Mouse (Mus musculus): ENCODE data around the gene Cdc26.

Cdc26 gene

DNA sequence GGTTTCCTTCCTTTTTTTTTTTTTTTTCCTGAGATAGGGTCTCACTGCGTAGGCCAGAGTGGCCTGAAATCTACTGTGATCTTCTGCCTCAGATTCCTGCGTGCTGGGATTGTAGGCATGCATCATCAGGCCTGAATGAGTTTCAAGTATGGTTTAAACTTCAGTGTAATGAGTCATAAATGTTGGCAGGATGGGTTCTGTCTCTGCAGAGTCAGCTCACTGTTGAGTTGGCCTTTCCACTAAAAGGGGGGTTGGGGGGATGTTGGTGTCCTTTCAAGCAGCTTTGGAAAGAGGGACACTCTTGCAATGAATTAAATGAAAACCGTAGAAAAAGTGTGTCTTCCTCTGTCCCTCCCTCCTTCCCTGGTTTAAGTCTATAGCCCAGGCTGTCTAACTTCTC is 9.5 kb downstream of the Cdc26 start:
- no peak for DNase-seq (ENCODE audit: low read depth)

DNA sequence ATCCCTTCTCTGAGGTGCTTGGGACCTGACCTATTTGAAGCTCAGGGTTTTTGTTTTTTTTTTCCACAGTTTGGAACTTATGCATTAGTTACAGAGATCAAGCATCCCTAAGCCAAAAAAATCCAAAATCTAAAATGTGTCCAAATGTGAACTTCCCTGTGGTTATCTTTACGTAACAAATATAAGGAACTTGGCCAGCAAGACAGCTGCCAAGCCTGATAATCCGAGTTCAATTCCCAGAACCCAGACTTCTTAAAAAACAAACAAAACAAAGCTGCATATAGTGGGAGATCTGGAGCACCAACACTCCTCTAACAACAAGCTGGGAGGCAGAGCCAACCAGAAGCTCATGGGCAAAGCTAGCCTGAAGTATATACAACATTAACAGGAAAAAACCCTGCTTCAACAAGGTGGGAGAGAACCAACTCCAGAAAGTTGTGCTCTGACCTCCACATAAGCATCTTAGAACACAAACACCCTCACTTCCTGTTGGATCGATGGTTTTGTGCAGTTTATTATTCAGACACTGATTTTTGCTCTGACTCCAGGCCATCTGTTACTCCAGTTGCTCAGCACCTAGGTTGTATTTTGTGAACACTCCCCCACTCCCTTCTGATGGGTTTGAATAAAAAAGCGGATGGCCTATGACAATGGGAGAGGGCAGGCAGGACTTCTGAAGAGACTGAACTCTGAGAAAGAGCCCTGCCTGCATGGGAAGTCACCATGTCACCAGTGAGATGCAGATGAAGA is 10.7 kb downstream of the Cdc26 start:
- no peak for DNase-seq (ENCODE audit: low read depth)

DNA sequence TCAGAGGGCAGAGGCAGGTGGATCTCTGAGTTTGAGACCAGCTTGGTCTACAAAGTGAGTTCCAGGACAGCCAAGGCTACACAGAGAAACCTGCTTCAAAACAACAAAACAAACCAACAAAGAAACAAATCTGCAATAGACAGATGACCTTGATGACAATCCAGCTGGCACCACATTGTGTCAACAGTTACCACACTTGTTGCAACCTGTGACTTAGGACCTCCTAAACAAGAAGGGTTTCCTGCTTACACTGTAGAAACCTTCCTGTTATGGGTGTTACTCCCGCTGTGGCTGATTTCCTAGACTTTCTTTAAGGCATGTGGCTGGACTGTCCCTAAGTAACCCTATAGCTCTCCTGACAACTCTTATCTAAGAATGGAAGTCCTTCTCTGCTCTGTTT is 12.6 kb downstream of the Cdc26 start:
- DNase-seq (ENCODE audit: low read depth): no peak

DNA sequence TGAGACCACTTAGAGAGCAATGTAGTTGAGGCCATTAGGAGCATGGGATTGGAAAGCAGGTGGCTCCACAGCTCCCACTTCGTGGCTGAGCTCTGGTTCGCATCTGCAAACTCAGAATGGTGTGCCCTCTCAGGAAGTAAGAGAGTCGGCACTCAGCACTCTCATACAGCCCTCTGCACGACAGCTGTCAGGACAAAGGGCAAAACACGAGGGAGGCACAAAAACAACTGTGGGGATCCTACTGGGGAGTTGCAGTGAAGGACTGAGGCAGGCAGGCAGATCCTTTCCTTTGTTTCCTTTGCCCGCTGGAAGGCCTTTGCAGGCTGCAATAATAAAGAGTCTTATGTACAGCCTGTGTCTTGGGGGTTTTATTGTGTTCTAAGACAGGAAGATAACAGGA is 15.0 kb downstream of the Cdc26 start:
- DNase-seq (ENCODE audit: low read depth): no peak

DNA sequence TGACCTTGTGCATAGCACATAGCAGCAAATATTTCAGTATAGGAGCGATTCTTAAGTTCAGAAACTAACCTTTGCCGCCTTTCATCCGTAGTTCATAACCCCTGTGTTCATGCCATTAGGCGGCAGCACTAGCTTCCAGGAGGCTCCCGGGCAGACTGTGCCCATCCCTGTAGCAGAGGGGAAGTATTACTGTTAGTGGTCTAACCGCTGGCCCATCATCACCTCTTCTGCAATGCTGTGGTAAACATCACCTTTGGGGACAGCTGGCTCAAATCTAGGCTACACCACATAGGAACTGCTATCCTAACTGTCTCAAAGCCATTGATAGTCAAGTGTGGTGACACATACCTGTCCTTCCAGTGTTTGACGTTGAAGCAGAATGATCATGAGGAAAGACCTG is 16.6 kb downstream of the Cdc26 start:
- no peak for DNase-seq (ENCODE audit: low read depth)

DNA sequence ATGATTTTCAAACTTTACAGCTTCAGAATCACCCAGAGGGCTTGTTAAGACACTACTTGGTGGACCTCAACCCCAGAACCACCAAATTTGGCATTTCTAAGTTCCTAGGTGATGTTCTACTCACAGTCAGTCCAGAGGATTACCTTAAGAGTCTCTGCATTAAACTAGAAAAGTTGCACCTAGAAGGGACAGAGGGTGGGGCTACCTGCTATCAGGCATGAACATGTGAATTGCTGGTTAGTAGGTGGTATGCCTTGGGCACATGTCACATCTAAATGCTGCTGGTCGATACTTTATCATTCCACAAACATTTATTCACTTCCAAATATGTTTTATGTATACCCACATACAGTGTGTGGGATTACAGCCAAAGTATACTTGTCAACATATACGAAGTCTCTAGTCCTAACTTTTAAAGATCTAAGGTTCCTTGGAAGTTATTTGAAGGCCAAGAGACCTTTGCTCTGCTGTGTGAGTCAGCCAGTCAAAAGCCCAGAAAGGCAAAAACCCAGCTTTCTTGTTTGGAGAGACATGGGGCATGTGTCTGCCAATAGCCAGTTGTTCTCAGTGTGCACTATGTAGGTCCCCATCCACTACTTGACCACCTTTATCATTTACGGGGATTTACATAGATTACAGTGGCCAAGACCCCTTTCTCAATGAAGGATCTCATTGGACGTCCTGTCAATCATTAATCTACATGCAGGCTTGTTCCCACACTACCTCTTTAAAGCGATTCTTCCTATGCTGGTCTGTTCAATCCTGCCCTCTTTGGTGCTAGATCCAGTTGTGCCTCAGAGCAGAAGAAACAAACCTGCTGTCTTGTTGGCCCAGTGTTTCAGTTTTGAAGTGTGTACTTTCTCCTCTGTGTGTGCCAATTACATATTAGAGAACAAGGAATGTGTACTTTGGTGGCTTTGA is 18.6 kb downstream of the Cdc26 start:
- DNase-seq (ENCODE audit: low read depth): no peak

DNA sequence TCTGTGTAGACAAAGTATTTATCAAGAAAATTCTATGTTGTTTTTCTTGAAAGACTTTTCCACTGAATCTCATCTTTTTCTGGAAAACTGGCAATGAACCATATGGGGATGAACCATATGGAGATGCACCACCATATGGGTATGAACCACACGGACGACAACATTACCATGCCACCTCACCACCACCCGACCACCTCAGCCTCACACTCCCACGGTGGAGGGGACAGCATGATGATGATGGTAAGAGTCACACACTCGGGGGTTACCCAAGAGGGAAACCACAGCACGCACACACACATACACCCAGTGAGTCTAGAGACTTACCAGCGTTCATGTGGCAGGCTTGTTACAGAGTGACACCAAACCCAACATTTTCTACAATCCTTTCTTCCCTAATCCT is 23.0 kb downstream of the Cdc26 start:
- no peak for DNase-seq (ENCODE audit: low read depth)

DNA sequence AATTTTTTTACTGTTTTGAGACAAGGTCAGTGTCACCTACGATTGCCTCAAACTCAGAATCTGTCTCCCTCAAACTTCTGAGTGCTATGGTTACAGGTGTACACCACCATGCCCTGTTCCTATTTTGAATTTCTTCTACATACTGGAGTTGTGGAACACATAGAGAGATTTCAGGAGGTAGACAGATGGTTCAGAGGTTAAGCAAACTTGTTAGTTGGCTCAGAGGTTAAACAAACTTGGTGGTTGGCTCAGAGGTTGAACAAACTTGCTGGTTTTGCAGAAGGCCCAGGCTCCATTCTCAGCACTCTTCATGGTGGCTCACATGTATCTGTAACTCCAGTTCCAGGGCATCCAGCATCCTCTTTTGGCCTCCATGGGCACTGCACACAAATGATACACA is 24.3 kb downstream of the Cdc26 start:
- DNase-seq (ENCODE audit: low read depth): no peak

DNA sequence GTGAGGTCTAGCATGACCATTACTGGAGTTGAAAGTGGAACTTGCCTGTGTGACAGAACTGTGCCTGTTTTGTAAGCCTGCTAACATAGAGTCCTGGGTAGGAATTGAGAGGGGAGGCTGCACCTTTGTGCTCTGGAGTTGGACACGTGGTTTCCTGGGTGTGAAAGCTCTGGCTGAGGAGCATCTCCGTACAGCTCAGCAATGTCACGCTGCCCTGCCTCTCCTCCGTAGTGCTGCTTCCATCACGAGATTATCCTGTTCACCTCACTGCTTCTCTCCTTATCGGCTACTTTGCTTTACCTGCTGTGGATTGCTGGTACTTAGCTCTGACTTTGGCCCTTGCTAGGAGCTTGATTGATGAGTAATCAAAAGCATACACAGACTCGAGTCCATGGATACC is 24.7 kb downstream of the Cdc26 start:
- no peak for DNase-seq (ENCODE audit: low read depth)

DNA sequence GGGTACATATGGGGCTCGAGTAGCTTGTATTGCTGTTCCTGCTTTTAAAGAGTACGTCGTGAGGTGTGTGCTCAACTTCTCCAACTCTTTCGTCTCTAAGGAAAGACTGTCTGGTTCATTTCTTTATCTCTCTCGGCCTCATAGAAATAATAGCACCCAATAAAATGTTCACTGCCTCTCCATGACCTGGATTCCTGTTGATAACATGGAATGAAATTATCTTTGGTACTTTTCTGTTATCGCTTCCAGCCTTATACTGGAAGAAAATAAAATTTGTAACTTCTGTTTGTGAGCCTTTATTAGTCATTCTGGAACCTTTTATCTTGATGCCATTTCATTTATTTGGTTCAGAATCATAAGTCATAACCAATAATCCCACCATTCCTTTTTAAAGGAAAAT is 25.2 kb downstream of the Cdc26 start:
- DNase-seq (ENCODE audit: low read depth): no peak

DNA sequence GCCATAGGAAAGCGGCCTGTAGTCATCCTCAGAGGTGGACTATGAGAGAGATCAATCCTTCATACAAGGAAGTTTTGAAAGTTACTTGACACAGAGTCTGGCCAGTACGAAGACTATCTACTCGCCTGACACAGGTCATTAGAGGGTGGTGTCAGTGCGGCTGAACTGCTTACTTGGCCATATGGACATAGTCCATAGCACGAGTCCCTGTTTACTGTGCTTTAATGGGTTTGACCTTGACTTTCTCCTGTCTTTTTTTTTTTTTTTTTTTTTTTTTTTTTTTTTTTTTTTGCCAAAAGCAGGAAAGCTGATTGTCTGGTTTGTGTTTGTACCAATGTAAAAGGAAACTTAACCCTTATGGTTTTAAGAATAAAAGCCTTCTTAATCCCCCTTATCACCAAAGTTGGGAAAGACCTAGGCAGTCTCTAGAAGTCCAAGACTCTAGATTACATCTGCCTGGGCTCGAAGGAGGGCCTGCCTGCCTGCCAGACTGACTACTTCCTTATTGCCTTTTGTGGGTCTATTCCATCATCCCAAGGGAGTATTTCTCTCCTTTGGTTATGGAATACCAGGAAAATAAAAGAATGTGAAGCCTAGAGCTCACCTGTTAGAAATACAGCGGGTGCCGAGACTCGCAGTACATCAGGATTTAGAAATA is 28.6 kb downstream of the Cdc26 start:
- no peak for DNase-seq (ENCODE audit: low read depth)

DNA sequence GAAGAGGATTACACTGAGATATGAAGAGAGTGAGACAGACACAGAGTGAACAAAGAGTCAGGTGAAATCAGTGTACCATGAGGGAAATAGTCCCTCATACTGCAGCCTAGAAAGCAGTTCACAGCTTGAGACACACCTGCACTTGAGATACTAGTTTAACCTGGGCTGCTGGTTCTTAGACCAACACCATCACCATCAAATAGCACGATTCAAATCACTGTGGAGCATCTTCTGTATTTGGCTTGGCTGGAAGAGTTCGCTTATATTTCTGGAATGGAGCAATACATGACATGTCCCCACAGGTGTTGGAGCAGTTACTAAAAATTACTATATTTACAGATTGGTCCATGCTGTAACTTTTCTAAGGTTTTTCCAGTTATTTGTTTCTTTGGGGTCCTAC is 32.3 kb downstream of the Cdc26 start:
- no peak for DNase-seq (ENCODE audit: low read depth)

DNA sequence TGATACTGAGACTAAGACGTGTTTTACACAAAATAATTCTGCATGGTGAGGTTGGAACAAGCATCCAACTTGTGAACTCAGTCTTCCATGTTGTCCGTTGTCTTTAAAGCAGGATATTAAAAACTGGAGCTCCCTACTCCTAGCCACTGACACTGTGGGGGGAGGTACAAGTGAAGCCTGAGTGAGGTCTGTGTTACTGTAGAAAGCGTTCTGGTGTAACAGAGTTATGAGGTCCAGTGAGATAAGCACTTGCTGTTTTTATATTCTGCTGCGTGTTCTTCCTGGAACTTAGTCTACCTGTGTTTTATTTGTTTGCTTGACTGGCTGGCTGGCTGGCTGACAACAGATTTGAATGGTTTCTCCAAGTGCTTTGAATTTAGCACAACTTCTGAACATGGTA is 34.1 kb downstream of the Cdc26 start:
- DNase-seq (ENCODE audit: low read depth): no peak

DNA sequence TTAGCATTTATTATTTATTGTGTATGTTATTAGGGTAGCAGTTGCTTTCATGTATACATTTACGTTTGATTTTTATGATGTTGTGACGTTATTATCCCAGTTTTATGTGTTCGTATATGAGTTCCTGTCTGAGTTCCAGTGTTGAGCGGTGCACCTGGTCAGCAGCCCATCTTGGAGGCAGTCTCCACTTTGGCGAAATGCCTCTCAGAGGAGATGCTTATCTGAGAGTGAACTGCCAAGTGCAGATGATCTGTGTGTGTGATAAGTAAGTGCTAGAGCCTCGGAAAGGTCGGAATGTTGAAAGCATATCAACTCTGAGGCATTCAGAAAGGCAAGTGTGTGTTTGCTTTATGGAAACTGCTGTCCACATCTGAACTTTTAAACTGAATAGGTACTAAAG is 34.8 kb downstream of the Cdc26 start:
- no peak for DNase-seq (ENCODE audit: low read depth)

DNA sequence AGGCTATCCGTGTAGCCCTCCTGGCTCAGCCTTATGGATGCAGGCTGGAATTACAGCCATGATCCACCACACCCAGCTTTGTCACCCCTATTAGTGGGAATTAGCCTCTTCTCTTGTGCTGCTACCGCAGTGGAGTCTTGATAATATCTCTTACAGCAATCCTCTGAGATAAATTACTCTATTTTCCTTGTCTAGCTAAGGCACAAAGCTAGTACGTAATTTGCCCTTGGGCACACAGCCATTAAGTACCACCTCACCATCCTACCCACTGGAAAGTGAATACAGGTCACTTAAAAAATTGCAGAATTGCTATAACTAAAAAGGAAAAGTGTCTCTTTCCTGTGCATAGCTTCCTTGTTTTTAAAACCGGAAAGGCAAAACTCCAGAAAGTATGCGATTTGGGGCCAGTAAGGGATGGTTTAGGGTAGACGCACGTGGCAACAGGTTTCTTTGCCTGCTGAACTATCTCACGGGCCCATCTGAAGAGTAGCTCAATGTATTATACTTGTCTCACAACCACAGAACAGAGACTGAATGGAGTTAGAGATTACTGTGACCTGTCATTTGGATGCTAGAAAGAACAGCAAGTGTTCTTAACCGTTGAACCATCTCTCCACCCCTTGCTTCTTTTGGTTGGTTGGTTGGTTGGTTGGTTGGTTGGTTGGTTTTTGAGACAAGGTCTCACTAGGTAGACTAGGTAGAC is 35.5 kb downstream of the Cdc26 start:
- DNase-seq (ENCODE audit: low read depth): no peak

DNA sequence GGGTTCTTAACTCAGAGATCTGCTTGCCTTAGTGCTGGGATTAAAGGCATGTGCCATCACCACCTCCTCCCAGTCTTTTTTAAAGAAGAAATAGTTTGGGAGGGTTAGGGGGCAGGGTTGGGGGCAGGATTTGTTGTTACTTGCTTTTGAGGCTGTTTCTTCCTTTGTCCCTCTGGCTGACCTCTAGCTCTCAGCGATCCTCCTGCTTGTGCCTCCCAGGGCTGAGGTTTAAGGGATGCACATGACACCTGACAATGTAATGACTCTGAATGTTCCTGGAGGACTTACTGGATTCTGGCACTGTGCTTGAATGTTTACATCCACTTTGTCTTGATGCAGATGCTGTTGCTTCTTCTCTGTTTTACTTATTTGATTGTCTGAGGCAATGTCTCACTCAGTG is 36.0 kb downstream of the Cdc26 start:
- no peak for DNase-seq (ENCODE audit: low read depth)

DNA sequence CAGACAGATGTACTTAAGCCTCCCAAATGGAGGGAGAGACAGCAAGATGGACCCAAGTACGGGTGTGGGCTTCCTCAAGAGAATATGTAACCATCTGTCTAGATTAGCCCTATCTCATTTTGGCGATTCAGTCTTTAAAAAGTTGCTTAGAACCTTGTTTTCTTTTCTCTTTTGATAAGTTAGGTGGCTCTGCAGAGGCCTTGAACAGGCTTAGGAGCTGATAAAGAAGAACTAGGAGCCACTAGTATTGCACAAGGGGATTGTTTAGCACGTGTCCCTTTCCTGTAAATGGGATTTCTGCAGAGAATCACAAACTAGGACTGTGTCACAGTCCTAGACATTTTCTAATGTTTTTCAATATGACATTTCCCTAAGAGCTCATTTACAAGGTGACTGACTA is 39.4 kb downstream of the Cdc26 start:
- no peak for DNase-seq (ENCODE audit: low read depth)

DNA sequence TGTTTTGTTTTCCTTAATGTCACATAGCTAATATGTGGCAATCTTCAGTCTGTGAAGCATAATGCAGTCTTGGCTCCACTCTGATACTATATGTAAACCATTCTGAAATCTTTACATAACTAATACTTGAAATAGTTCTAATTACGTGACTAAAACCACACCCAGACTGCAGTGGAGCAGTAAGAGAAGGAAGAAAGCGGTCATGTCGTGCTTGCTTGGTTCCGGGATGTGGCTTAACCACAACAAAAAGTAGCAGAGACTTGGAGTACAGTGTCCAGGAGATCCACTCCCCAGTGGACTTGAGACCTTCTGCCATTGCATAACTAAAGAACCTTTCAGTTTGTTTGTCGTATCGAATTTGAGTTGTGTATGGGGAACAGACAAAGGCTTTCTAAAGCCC is 40.9 kb downstream of the Cdc26 start:
- peak; percentile 25 for DNase-seq (ENCODE audit: low read depth)

DNA sequence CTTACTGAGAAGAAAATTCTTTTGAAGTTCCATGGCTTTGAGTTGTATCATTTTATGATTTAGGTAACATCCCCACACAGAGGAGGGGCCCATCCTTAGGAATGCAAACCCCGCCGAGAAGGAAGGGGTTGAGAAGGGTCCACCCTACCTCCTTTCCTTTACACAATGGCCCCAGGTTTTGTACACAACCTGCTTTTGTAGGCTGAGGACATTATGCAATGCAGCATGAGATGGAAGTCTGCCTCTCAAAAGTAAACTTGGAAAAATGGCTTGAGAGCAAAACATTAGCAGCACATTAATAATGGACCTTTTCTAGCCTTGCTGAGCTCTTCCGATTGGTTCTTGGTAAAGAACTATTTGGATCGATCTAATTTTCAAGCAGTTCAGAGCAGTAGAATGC is 42.2 kb downstream of the Cdc26 start:
- DNase-seq (ENCODE audit: low read depth): no peak

DNA sequence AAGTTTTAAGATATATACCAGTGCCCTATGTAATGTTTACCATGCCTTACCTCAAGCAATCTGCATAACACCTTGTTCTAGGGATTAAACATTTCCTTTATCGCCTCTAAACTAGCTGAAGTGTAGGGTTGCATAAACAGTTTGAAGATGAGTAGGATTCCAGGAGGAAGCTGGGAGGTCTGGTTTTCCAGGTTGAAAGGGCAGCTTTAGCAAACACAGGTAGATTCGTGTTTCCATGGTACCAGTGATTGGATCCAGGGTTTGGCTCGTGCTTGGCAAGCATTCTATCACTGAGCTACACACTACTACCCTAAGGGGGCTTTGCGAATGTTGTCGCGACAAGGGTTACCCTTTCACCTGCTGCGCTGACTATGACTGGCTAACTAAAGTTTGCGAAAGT is 44.1 kb downstream of the Cdc26 start:
- no peak for DNase-seq (ENCODE audit: low read depth)

DNA sequence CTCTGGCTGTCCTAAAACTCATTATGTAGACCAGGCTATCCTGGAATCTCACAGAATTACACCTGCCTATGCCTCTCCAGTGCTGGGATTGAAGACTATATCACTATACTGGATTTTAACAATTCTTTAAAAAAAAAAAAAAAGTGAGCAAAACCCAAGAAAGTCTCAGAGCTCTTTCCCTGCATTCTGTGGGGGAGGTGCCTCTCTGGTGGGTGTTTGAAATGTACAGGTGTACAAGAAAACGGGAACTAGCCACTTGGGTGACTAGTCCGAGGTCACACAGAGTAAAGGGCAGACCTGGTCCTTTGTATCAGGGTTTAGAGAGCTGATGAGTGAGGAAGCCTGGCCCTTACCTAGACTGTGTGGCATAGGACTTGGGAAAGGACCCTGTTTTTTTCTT is 46.0 kb downstream of the Cdc26 start:
- DNase-seq (ENCODE audit: low read depth): no peak

DNA sequence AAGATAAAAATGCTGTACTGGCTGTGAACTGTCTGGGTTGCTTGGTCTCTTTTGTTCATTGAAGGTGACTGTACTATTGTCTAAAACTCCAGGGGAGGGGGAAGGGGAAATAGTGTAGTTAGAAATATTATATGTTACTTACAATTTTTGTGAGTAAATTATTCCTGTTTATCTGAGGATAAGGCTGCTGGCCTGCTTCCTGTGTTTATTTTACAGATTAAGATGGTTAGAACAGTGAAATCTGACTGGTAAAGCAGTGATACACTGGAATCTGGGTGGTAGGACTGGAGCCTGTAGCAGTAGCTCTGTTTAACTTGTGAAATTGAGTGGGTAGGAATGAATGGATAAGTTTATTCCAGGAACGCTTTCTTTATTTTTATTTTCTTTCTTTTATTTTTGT is 46.4 kb downstream of the Cdc26 start:
- no peak for DNase-seq (ENCODE audit: low read depth)

Data from naive thymus-derived CD4-positive, alpha-beta T cell, adult 2 months (primary cell).